Mouse (Mus musculus): ENCODE measurements around the gene Dpp10.

Dpp10 gene

GRCm38 (mm10) chr1:123902628-123903027, 142.7 kb downstream of the Dpp10 start:
- DNase-seq: no peak

GRCm38 (mm10) chr1:123901218-123901617, 144.1 kb downstream of the Dpp10 start:
- no peak for DNase-seq

- DNase-seq: no peak
Observed at GRCm38 (mm10) chr1:123887243-123887642, 158.1 kb downstream of the Dpp10 start.

GRCm38 (mm10) chr1:123846881-123847280, 198.5 kb downstream of the Dpp10 start:
- no peak for DNase-seq

GRCm38 (mm10) chr1:123801206-123801605, 244.2 kb downstream of the Dpp10 start:
- no peak for DNase-seq

GRCm38 (mm10) chr1:123765511-123765910, 279.8 kb downstream of the Dpp10 start:
- no peak for DNase-seq

- no peak for DNase-seq
Observed at GRCm38 (mm10) chr1:123762272-123762671, 283.1 kb downstream of the Dpp10 start.

- no peak for DNase-seq
Observed at GRCm38 (mm10) chr1:123756055-123756454, 289.3 kb downstream of the Dpp10 start.

- no peak for DNase-seq
Observed at GRCm38 (mm10) chr1:123707292-123707691, 338.1 kb downstream of the Dpp10 start.

GRCm38 (mm10) chr1:123658409-123658808, 386.9 kb downstream of the Dpp10 start:
- DNase-seq: no peak

- no peak for DNase-seq
Observed at GRCm38 (mm10) chr1:123656607-123657006, 388.8 kb downstream of the Dpp10 start.

- DNase-seq: no peak
Observed at GRCm38 (mm10) chr1:123637897-123638296, 407.5 kb downstream of the Dpp10 start.

- no peak for DNase-seq
Observed at GRCm38 (mm10) chr1:123628268-123628667, 417.1 kb downstream of the Dpp10 start.

GRCm38 (mm10) chr1:123584857-123585256, 460.5 kb downstream of the Dpp10 start:
- no peak for DNase-seq

GRCm38 (mm10) chr1:123580112-123580511, 465.2 kb downstream of the Dpp10 start:
- no peak for DNase-seq

GRCm38 (mm10) chr1:123573713-123574112, 471.6 kb downstream of the Dpp10 start:
- no peak for DNase-seq

- DNase-seq: no peak
Observed at GRCm38 (mm10) chr1:123542496-123542895, 502.9 kb downstream of the Dpp10 start.

- no peak for DNase-seq
Observed at GRCm38 (mm10) chr1:123467729-123468128, 577.6 kb downstream of the Dpp10 start.

- no peak for DNase-seq
Observed at GRCm38 (mm10) chr1:123414163-123414562, 631.2 kb downstream of the Dpp10 start.

GRCm38 (mm10) chr1:123351300-123351699, 694.1 kb downstream of the Dpp10 start:
- DNase-seq: no peak

- no peak for DNase-seq
Observed at GRCm38 (mm10) chr1:123337877-123338276, 707.5 kb downstream of the Dpp10 start.

- DNase-seq: no peak
Observed at GRCm38 (mm10) chr1:123316886-123317285, 728.5 kb downstream of the Dpp10 start.
